Mouse (Mus musculus) neural tube, embryonic 12.5 days (tissue): ENCODE data around the gene Rpp30. TPM values are rescaled to one million over a fixed set of nuclear protein-coding genes. Genes with fewer than 3 reads are reported as not detected.

Source experiments
- ATAC-seq: fragments of 200-750 bp; cut with Nextera tagmentation; 2 replicates; pipeline ENCODE4 v1.8.0; 2017; ENCODE audit warnings: low read depth, mild to moderate bottlenecking, moderate TSS enrichment, moderate library complexity; ENCODE audit not compliant: low FRiP score
- H3K27ac ChIP-seq: fragments of 300-500 bp; sonication (generic); 2 replicates; pipeline ENCODE4 v1.5.1; 2016
- H3K27me3 ChIP-seq: fragments of 300-500 bp; sonication (generic); replicated peaks from 2 replicates; pipeline ENCODE4 v1.6.1; 2016; ENCODE audit warnings: mild to moderate bottlenecking
- H3K36me3 ChIP-seq: fragments of 300-500 bp; sonication (generic); 2 replicates; pipeline ENCODE4 v1.6.1; 2016; ENCODE audit warnings: mild to moderate bottlenecking
- H3K4me1 ChIP-seq: fragments of 300-500 bp; sonication (generic); 2 replicates; pipeline ENCODE4 v1.6.1; 2016
- H3K4me2 ChIP-seq: fragments of 300-500 bp; sonication (generic); replicated peaks from 2 replicates; pipeline ENCODE4 v1.6.1; 2016; ENCODE audit warnings: mild to moderate bottlenecking
- H3K4me3 ChIP-seq: fragments of 300-500 bp; sonication (generic); 2 replicates; pipeline ENCODE4 v1.5.1; 2016
- H3K9ac ChIP-seq: fragments of 300-500 bp; sonication (generic); 2 replicates; pipeline ENCODE4 v1.6.1; 2016; ENCODE audit warnings: mild to moderate bottlenecking
- H3K9me3 ChIP-seq: fragments of 300-500 bp; sonication (generic); 2 replicates; pipeline ENCODE4 v1.6.1; 2016; ENCODE audit warnings: mild to moderate bottlenecking
- WGBS: fragments of 180-500 bp; shearing (Covaris S2); methylation state at CpG from one replicate; pipeline ENCODE4 v1.1.7; 2016; 5-methylcytosine and 5-hydroxymethylcytosine counted together
- polyA plus RNA-seq: library from polyadenylated mRNA; unstranded; fragments of >200 nt; fragmentation: Nextera tagmentation; extraction: Ambion mirVana; gene quantifications from 2 replicates; pipeline ENCODE4 v1.2.1, GENCODE M21; 2016

The Rpp30 gene
- polyA plus RNA-seq, 1 experiment from 2014 or later, result 84.6 TPM

- WGBS, result 76% methylated on average over 6 of the region's 6 CpGs
- Histone ChIP-seq H3K27ac (no peak overlapping the region), H3K4me3 (no peak overlapping the region), H3K27me3 (no peaks in the 10 kb centered on the region), H3K4me2 (no peak overlapping the region), H3K4me1 (no peaks in the 10 kb centered on the region), H3K9ac (no peak overlapping the region), H3K9me3 (no peaks in the 10 kb centered on the region), H3K36me3 (no peaks in the 10 kb centered on the region)
- no peak for ATAC-seq
Observed at GRCm38 (mm10) chr19:36131990-36132389, 48.5 kb downstream of the Rpp30 start.

GRCm38 (mm10) chr19:36133064-36133463, 49.5 kb downstream of the Rpp30 start:
- no peaks in the 10 kb centered on the region for H3K9me3 ChIP-seq
- no peak overlapping the region for H3K27ac ChIP-seq
- no peak overlapping the region for H3K9ac ChIP-seq
- H3K36me3 ChIP-seq, result no peaks in the 10 kb centered on the region
- no peak overlapping the region for H3K4me3 ChIP-seq
- ATAC-seq, result no peak
- WGBS, result 95% methylated on average over 6 of the region's 6 CpGs
- no peak overlapping the region for H3K4me2 ChIP-seq
- no peaks in the 10 kb centered on the region for H3K4me1 ChIP-seq
- no peaks in the 10 kb centered on the region for H3K27me3 ChIP-seq

GRCm38 (mm10) chr19:36133731-36134130, 50.2 kb downstream of the Rpp30 start:
- H3K9me3 ChIP-seq, result no peaks in the 10 kb centered on the region
- H3K4me1 ChIP-seq, result no peaks in the 10 kb centered on the region
- no peak for ATAC-seq
- H3K9ac ChIP-seq, result no peak overlapping the region
- H3K27ac ChIP-seq, result no peak overlapping the region
- no peak overlapping the region for H3K4me3 ChIP-seq
- no peak overlapping the region for H3K4me2 ChIP-seq
- H3K27me3 ChIP-seq, result no peaks in the 10 kb centered on the region
- 66% methylated on average over 5 of the region's 5 CpGs for WGBS
- no peaks in the 10 kb centered on the region for H3K36me3 ChIP-seq

GRCm38 (mm10) chr19:36143571-36143970, 60.1 kb downstream of the Rpp30 start:
- Histone ChIP-seq H3K36me3 (no peaks in the 10 kb centered on the region), H3K27ac (no peak overlapping the region), H3K9ac (no peak overlapping the region), H3K4me1 (no peaks in the 10 kb centered on the region), H3K27me3 (no peaks in the 10 kb centered on the region), H3K4me3 (no peak overlapping the region), H3K4me2 (no peak overlapping the region), H3K9me3 (0 out of 2 replicates have a peak, but pooled peaks cover 4% of the 10 kb centered on the region)
- no peak for ATAC-seq
- 96% methylated on average over 2 of the region's 2 CpGs for WGBS

- no peak for ATAC-seq
- H3K4me3 ChIP-seq, result no peak overlapping the region
- no peaks in the 10 kb centered on the region for H3K4me1 ChIP-seq
- H3K4me2 ChIP-seq, result no peak overlapping the region
- 92% methylated on average over 6 of the region's 6 CpGs for WGBS
- no peaks in the 10 kb centered on the region for H3K36me3 ChIP-seq
- 0 out of 2 replicates have a peak, but pooled peaks cover 4% of the 10 kb centered on the region for H3K9me3 ChIP-seq
- H3K27me3 ChIP-seq, result no peaks in the 10 kb centered on the region
- H3K9ac ChIP-seq, result no peak overlapping the region
- H3K27ac ChIP-seq, result no peak overlapping the region
Observed at GRCm38 (mm10) chr19:36148578-36148977, 65.1 kb downstream of the Rpp30 start.

GRCm38 (mm10) chr19:36150241-36151007, 66.9 kb downstream of the Rpp30 start:
- Histone ChIP-seq H3K27me3 (no peaks in the 10 kb centered on the region), H3K4me1 (no peaks in the 10 kb centered on the region), H3K4me3 (no peak overlapping the region), H3K9me3 (no peaks in the 10 kb centered on the region), H3K36me3 (no peaks in the 10 kb centered on the region), H3K9ac (no peak overlapping the region), H3K27ac (no peak overlapping the region), H3K4me2 (no peak overlapping the region)
- 55% methylated on average over 4 of the region's 4 CpGs for WGBS
- no peak for ATAC-seq

Other genes starting within 250 kb of the Rpp30 start
- gene Htr7, start 26.2 kb upstream of the Rpp30 start, polyA plus RNA-seq, result 3.2 and 3.4 TPM in 2 replicates
- 0.30 and 0.98 TPM in 2 replicates for gene Ankrd1, start 36.4 kb downstream of the Rpp30 start, polyA plus RNA-seq